Mouse (Mus musculus): ENCODE measurements at regions not wholly inside any gene's neighbourhood (a gene's known extent, or its start where the extent isn't known, plus 50 kb on each side); places are given as distances from the start of the nearest gene placed in this dataset.

- no peak for DNase-seq (ENCODE audit: inconsistent age in 2 of 2, low spot score in 1 of 2)
Observed at GRCm38 (mm10) chr3:123754011-123754610, 63.5 kb upstream of the Ndst3 start.

DNA sequence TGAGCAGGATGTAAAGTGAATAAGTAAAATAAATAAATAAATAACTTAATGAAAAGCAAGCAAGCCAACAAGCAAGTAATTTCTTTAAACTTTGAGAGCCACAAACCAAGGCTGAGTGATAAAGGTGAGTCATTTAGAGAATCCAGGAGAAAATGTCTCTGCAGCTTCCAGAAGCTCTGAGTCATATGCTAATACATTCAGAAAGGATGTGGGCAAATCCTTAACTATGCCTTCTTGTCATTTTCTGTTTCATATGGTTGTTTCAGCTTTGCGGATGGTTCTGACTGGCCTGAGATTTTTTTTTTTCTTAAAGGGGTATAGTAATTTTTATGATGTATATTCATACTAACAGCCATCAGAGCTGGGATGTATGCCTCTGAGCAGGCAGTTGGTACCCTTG, 64.3 kb upstream of the Ndst3 start:
- DNase-seq (ENCODE audit: inconsistent age in 2 of 2, low spot score in 1 of 2): peak in 1 of 2 experiments; percentile 42

DNA sequence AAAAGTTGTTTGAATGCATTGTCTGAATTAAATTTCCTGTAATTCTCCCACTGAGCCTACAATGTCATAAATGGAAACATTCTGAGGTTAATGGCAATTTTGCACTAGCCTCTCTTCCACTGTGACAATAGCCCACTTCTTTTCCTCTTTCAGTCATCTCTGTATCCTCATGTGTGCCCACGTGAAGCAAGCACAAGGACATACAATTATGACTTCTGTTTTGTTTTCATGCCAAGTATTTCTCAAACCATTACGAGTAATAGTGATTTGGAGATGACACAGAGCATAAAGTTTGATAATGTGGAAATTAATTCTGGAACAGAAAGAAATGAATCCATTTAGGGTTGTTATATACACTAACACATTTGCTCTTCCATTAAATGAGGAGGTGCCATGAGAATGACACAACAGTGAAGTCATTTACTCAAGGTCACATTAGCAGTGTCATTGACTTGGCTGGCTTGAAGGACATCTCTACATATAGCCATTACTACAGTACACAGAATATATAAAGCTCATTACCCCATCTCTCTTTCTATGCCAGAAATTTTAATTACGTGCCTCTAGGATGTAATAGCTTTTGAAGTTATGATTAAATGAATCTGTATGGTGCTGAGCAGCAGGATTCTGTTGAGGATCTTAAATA, 75.4 kb upstream of the Ndst3 start:
- peak; percentile 11 to 59 for DNase-seq (ENCODE audit: inconsistent age in 2 of 2, low spot score in 1 of 2)

DNA sequence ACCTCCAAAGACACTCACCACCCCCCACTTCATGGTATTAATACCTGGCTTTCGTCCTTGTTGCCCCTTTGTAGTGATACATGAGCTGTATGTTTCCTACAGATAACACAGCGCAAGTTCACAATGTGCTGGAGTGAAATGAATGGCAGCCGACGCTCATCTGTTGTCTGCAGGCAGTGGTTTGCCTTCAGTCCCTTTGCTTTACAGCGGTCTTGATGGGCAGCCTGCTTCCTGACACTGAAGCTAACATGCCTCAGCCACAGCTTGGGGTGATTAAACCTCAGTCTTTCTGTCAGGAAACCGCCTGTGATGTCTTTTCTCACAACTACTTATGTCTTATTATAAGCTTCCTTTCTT, 75.9 kb upstream of the Ndst3 start:
- no peak for DNase-seq (ENCODE audit: inconsistent age in 2 of 2, low spot score in 1 of 2)

- peak in 1 of 2 experiments; percentile 60 for DNase-seq (ENCODE audit: inconsistent age in 2 of 2, low spot score in 1 of 2)
Observed at GRCm38 (mm10) chr3:123780507-123780906, 89.9 kb upstream of the Ndst3 start.

GRCm38 (mm10) chr3:123781581-123781980, 90.9 kb upstream of the Ndst3 start:
- no peak for DNase-seq (ENCODE audit: inconsistent age in 2 of 2, low spot score in 1 of 2)

DNA sequence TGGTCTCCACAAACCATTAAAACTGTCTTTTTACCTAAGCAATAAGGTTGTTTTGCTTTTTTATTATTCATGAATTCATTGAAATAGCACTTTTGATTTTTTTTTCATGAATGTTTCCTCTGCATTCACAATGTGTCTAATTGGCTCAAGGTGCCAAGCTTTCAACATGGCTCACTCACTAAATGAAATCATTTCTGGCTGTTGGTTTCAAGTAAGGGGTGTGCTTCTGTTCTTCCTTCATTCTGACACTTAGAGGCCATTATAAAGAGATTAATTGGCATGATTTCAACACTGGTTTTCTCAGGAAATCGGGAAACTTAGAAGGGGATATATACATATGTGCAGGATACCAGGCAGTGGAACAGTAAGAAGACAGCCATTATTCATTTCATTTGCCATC, 93.5 kb upstream of the Ndst3 start:
- no peak for DNase-seq (ENCODE audit: inconsistent age in 2 of 2, low spot score in 1 of 2)

DNA sequence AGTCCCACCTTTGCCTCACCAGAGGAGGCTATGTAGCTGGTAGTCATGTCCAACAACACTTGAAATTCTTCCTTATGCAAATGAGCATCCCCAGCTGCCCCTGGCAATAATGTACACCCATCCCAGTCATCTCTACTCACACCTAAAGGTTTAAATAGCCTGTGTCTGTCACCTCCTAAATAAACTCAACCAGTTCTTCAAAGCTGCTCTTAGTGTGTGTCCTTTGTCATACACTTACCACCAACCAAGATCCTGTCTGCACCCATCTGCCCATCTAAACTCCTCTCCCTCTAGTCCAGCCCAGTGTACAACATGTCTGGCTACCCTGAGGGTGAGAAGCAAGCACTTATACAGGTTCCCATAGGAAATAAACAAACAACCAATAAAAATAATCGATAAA, 103.4 kb upstream of the Ndst3 start:
- no peak for DNase-seq (ENCODE audit: inconsistent age in 2 of 2, low spot score in 1 of 2)

DNA sequence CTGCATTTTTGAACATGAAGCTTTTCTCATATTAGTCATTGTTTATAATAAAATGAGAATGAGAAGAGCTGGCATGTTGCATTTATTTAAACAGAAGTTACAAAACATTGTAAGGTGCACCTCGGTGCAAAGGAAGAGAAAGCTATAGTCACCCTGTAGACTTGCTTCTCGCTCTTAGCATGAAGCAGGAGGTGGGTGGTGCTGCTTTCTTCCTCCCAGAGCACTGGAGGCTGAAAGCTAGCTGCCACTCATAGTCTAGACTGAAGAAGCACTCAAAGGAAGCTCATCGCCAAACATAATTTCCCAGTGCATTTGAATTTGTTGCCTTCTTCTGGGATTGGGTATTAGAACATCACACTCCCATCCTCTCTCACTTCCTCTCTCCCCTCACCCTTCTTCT, 114.7 kb upstream of the Ndst3 start:
- DNase-seq (ENCODE audit: inconsistent age in 2 of 2, low spot score in 1 of 2): no peak

DNA sequence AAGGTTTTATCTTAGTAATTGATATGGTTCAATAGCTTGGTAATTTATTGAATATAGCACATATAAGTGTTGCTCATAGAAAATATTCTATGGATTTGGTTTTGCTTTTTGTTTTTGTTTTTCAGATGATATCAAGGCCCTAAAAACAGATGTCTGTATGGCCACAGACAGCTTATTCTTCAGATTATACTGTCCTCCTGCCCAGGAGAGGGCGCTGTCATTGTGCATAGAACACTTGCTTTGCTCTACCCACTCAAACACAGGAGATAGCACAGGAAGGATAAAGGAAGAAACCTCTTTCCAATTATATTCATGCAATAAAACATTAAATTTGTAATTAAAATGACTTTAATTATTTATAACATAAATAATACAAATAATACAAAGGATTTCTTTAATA, 115.4 kb upstream of the Ndst3 start:
- no peak for DNase-seq (ENCODE audit: inconsistent age in 2 of 2, low spot score in 1 of 2)

GRCm38 (mm10) chr3:123806546-123806945, 115.9 kb upstream of the Ndst3 start:
- DNase-seq (ENCODE audit: inconsistent age in 2 of 2, low spot score in 1 of 2): no peak

DNA sequence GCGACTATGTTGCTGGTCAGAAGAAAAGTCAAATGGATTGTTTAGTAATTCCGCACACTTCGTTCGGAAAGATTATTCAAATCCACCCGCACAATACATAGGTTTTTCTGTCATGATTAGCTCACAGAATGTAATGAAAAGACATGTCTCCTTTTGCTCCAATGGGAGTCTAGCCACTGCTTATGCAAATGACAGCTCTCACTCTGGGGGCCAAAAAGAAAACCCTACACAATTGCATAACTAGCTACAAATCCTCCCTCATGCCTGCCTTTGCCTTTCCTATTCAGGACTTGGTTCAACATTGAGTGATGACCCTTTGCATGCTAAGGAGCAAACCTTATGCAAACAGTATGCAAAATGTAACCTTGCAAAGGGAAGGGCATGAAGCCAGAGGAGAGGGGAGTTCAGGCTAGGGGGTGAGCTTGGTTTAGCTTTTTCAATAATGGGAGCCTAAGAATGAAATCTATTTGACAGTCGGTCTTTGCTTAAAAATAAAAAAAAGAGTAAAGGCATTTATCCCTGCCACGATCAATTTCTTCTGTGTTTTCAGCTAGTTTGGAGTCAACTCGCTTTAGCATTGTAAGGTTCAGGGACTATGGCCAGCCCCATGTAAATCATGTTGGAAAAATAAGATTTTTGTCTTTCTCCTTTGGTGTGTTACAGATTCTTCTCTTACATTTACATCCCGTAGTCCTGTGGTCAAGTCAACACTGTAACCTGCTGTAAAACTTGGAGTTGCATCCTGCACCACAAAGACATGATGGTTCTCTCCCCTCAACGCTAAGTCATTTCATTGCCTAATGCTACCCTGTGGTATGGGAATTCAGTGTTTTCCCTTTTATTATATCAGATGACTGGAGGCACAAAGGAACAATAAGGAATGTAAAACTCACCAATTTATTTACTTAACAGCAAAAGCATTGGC, 119.6 kb upstream of the Ndst3 start:
- no peak for DNase-seq (ENCODE audit: inconsistent age in 2 of 2, low spot score in 1 of 2)

GRCm38 (mm10) chr3:123810943-123811499, 120.4 kb upstream of the Ndst3 start:
- DNase-seq (ENCODE audit: inconsistent age in 2 of 2, low spot score in 1 of 2): no peak

GRCm38 (mm10) chr3:123828790-123829189, 138.1 kb upstream of the Ndst3 start:
- DNase-seq (ENCODE audit: inconsistent age in 2 of 2, low spot score in 1 of 2): no peak

GRCm38 (mm10) chr3:123838385-123839170, 147.9 kb upstream of the Ndst3 start:
- no peak for DNase-seq (ENCODE audit: inconsistent age in 2 of 2, low spot score in 1 of 2)

- DNase-seq (ENCODE audit: inconsistent age in 2 of 2, low spot score in 1 of 2): no peak
Observed at GRCm38 (mm10) chr3:123846554-123846953, 155.9 kb upstream of the Ndst3 start.

DNA sequence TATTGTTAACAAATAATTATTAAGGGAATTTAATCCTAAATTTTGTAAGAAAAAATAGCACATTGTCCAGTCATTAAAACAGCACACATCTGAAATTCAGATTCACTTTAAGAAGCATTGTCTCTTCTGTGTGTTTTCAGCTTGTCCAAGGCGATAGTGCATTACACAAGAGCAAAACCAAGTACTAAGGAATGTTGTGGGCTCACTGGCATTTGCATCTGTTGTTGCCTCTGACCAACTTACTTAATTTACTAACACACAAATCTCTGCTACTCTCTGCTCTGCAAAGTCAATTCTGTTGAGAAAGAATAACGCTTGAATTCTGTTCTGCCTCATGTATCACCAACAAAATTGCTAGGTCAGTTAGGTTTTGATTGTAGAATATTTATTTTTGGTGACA, 158.0 kb upstream of the Ndst3 start:
- DNase-seq (ENCODE audit: inconsistent age in 2 of 2, low spot score in 1 of 2): no peak

- no peak for DNase-seq (ENCODE audit: inconsistent age in 2 of 2, low spot score in 1 of 2)
Observed at GRCm38 (mm10) chr3:123852889-123853288, 162.2 kb upstream of the Ndst3 start.

DNA sequence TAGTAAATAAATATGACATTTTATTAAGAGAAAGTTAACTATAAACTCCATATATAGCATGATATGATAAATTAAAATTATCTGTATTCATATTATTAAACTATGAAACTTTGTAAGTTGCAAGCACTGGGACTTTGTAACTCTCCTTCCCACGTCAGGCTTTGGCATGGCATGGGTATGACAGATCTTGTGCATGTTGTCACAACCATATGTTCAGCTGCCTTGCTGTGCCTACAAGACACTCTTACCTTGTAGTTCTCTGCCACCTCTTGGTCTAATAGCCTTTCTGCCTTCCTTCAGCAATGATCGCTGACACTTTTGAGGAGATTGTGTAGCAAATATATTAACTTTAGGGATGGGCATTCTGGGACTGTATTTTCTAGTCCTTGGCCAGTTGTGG, 183.1 kb upstream of the Ndst3 start:
- DNase-seq (ENCODE audit: inconsistent age in 2 of 2, low spot score in 1 of 2): no peak

- DNase-seq (ENCODE audit: inconsistent age in 2 of 2, low spot score in 1 of 2): no peak
Observed at GRCm38 (mm10) chr3:123893691-123894090, 203.0 kb upstream of the Ndst3 start.
